Mouse (Mus musculus) left cerebral cortex, postnatal 4 days (tissue): ENCODE measurements around the gene Ctso. TPM values are rescaled to one million over a fixed set of nuclear protein-coding genes. Genes with fewer than 3 reads are reported as not detected.

Source experiments
- total RNA-seq, 2 experiments: library from RNA; stranded (reverse); gene quantifications; 2 replicates each; pipeline ENCODE4 v1.2.3; 2021

Ctso gene
- total RNA-seq, 2 experiments from 2014 or later: 6.4 to 7.6 TPM

Other genes with a start within 250 kb of the Ctso start
- 1 to 10 TPM; 1.3 to 1.7 TPM for gene Tdo2, start 43.6 kb downstream of the Ctso start, total RNA-seq
- not detected for gene Asic5, start 49.7 kb downstream of the Ctso start, total RNA-seq
- gene Gucy1b1, start 142.1 kb downstream of the Ctso start, total RNA-seq: 100 to 1,000 TPM; 143 to 157 TPM
- gene Gucy1a1, start 213.2 kb downstream of the Ctso start, total RNA-seq: 100 to 1,000 TPM; 138 to 165 TPM